Mouse (Mus musculus) left cerebral cortex, adult 9 months (tissue): ENCODE results near the gene Dnmt3a.

Experiments used
- DNase-seq, 2 experiments: peaks; one replicate each; pipeline ENCODE4 v3.0.0; 2022; ENCODE audit warnings: low spot score in 2 of 2

Dnmt3a gene

DNA sequence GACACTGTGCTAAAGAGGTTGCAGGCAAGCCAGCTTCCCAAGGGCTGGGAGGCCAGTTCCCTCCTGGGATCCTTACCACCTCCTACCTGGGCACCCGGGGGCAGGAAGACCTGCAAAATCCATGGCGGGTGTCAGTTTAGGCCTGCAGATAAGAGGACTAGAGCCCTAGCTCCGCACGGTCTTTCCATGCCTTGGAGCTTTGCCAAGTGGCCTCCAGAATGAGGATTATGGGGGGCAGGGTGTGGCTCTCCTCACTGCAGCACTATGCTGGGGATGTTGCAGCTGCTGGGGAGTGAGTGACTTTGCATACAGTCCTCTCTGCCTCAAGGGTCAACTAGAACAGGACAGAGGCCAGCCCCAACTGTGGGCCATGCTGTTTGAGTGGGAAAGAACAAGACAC lies 14.1 kb downstream of the Dnmt3a start:
- DNase-seq, result no peak

DNA sequence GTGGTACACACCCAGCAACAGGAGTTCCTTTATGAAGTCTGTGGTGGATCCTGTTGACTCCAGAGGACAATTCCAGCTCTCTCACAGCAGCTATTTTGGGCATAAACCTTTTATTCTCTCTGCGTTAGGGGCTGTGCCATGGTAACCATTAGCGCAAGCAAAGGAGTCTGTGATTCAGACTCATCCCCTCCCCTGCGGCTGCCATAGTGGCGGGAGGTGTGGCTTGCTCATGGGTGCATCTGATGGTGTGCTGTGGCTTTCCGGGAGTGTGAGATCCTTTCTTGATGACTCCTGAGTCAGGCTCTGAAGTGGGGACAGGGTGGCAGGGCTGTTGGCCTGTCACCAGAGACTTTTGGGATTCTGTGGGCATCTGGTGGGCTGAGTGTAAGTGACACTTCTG lies 17.6 kb downstream of the Dnmt3a start:
- DNase-seq, result peak; percentile 70 to 71

DNA sequence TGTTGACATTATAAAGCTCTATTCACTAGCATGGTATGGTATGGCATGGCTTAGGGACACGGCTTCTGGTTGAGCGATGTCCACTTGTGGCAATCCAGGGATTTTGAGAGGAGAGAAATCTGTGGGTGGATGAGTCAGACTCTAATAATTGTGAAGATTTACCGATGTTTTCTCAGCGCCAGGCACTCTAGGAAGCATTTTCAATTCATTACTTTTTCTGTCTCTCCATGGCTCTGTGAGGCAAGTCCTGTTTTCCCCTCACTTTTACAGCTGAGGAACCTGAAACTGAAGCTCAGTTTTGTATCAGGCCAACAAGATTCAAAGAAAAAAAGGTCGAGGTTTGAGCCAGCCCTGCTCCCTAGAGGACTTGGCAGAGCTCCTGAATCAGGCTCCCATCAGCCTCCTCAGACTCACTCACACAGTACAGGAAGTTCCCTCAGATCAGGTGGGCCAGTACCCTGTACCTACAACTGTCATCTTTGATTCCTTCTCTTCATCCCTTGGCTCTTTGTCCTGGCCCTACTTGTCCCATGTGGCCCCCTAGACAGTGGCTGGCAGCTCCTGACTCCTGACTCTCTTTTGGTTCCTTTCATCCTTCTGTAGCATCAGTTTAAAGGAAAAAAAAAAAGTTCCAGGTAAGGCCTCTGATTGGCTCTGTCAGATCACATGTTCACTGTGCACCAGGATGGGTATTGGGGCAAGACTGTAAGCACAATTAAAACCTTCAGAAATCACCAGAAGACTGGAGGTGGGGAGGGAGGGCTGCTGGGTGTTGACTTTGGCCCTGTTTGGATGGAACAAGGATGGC lies 19.3 kb downstream of the Dnmt3a start:
- DNase-seq, result no peak

- no peak for DNase-seq
Measured at GRCm38 (mm10) chr12:3825714-3826080, 19.9 kb downstream of the Dnmt3a start.

- DNase-seq, result peak in 1 of 2 experiments; percentile 3
Measured at GRCm38 (mm10) chr12:3827771-3828170, 22.0 kb downstream of the Dnmt3a start.

DNA sequence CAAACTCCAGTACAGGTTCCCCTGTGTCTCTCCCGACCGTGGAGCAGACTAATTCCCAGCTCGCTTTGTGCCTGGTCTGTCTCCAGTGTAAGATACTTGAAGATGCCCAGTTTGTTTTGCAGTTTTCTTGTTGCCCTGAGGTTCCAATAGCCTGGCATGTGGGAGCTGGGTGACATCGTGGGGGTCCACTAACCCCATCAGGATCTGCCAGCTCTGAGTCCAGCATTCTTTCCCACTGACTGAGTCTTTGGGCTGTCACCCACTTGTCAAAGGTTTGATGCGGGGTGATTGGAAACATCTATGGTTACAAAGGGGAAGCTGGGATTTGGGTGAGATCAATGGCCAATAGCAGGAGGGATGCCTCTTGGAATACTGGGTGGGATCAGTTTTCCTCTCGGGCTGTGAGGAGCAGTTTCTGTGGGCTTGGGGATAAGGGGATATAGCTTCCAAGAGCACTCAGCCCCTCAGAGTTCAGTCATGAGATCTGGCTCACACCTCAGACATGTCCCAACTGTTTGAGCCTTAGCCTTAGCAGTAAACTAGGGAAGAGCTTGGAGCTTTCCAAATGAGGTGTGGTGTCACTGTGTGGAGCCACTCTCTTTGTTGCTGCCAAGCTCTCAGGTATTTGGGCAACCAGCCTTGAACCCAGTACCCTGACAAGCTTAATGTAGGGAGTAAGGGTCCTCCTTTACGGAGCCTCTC lies 27.4 kb downstream of the Dnmt3a start:
- DNase-seq, result peak in 1 of 2 experiments; percentile 3

DNA sequence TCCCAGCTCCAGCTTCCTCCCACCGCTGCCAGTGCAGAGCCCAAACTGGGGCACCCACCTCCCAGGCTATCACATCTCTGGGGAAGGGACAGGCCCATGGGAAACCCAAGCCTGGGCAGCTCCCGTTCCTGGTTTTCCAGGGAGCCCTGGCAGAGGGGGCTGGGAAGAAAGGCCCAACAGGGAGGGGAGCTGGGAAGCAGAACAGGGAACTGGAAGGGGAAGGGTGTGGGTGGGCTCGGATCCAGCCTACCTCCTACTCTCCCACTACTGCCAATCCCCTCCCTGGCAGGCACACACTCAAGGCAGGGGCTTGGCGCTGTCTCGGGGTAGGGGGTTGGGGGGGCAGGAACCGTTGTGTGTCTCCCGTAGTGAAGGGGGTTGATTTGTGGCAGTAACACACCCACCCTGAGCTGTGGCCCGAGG lies 28.1 kb downstream of the Dnmt3a start:
- DNase-seq, result peak in 1 of 2 experiments; percentile 62

- DNase-seq, result peak in 1 of 2 experiments; percentile 40
Measured at GRCm38 (mm10) chr12:3834373-3835314, 28.8 kb downstream of the Dnmt3a start.

DNA sequence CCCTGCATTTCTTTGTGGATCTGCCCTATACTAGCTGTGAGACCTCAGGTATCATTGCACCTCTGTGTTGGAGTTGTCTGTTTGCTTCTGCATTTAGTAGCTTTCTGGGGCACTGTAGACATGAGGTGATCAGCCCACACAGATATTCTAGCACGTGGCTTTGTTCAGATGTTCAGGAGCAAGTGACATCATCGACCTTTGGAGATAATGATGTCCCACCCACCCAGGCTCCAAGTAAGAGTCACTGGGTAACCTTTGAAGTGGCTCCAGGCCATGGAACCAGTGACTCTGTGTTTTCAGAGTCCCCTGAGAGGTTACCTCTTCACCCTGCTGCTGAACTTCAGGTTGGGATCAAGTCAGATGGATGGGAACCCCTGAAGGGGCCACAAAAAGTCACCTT lies 29.8 kb downstream of the Dnmt3a start:
- no peak for DNase-seq

DNA sequence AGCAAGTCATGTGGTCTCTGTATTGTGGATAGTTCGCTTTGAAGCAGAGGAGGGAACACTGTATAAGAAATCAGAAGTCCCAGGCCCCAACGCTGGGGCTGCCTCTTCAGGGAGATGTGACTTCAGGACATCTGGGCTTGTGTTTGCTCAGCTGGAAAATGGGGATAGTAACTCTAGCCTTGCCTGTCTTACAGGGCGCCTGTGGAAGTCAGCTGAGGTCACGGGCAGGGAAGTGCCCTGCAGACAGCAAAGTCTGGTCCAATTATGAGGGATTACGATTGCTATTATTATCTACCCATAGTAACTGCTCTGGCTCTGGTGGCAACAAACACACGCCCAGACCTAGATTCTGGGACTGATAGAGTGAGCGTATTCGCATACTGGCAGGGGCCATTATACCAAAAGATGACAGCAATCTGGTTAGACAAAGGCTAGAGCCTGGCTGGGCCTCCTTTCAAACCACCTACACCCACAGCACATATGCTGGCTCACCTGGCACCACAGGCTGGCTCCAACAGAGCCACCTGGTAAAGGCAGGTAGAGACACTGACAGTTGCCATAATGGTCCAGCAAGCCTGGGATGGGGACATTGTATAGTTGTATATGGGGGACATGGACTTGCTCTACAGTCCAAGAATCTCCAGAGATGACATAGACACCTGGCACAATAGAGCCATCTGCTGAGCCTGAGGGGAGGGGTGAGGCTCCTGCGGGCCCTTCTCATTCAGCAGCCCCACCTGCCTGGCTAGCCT lies 31.4 kb downstream of the Dnmt3a start:
- DNase-seq, result no peak

GRCm38 (mm10) chr12:3838009-3838408 lies 32.2 kb downstream of the Dnmt3a start:
- DNase-seq, result no peak

GRCm38 (mm10) chr12:3839662-3840061 lies 33.9 kb downstream of the Dnmt3a start:
- no peak for DNase-seq

GRCm38 (mm10) chr12:3841121-3841520 lies 35.3 kb downstream of the Dnmt3a start:
- DNase-seq, result no peak

DNA sequence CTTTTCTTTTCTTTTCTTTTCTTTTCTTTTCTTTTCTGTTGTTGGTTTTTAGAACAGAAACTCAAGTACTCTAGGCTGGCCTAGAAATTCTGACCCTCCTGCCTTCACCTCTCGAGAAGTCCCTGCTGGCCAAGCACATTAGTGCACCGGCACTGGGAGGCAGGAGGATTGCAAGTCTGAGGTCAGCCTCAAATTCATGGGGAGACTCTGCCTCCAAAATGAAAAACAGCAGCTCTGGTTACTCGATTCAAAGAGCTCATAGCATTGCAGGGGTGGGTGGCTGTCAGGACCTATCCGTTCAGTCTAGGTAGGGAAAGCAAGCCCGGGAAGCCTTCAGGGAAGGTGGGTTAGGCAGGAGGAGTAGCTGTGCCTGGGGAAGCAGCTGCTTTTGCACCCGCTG lies 37.0 kb downstream of the Dnmt3a start:
- DNase-seq, result no peak

GRCm38 (mm10) chr12:3843371-3843861 lies 37.6 kb downstream of the Dnmt3a start:
- no peak for DNase-seq

DNA sequence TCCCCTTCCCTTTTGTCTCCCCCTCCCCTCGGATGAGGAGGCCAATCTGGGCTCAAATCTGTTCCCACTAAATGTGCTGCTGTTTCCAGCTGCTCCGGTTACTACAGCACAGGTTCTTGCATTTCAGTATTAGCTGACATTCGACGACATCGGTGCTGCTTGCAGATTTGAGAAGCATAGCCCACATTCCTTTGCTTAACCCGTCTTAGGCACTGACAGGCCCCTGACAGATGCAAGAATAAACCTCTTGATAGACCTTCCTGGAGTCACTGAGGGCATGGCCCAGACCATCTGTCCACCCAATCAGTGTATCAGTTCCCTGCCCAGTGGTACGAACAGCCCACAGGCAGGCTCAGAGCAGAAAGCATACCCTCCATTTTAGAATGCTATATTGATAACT lies 38.1 kb downstream of the Dnmt3a start:
- DNase-seq, result no peak

GRCm38 (mm10) chr12:3844335-3844734 lies 38.5 kb downstream of the Dnmt3a start:
- no peak for DNase-seq

GRCm38 (mm10) chr12:3849481-3849880 lies 43.7 kb downstream of the Dnmt3a start:
- no peak for DNase-seq

GRCm38 (mm10) chr12:3850165-3850564 lies 44.4 kb downstream of the Dnmt3a start:
- DNase-seq, result no peak

DNA sequence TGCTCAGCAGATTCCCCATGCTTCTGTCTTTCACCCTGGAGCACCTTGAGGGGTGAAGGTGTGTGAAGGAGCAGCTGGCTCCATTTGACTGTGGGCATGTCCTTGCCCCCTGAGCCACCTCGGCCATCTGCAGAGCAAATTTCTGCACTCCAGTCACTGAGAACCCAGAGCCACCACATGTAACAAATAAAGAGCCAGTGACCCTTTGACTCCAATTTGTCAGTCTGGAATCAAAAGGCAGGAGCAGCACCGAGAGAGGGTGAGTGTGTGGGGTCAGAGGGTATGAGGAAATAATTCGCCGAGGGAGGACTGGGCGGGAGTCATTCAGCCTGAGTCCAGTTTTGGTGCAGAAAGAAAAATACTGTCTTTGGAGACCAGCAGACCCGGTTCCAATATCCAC lies 44.9 kb downstream of the Dnmt3a start:
- DNase-seq, result no peak

DNA sequence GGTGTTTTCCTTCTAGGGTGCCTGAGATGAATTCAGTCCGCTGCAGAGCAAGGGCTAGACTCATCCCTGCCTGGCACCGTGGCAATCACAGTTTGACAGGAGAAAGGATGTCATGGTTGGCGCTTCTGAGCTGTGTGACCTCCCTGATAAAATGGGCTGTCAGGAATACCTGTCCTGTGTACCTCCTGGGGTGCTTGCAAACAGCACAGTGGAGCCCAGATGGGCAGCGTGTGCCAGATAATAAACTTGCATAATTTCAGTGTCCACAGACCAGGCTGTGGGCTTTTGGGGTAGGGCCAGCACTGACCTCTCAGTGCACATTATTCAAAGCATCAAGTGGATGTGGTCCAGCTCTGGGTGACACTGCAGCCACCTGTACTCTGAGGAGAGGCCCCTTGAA lies 45.4 kb downstream of the Dnmt3a start:
- no peak for DNase-seq
